Mouse (Mus musculus): Measurements from ENCODE around the gene Gm10309. TPM values are rescaled to one million over a fixed set of nuclear protein-coding genes. Genes with fewer than 3 reads are reported as not detected.
A peak's percentile ranks its signal among the peaks of the same experiment; 100 is the strongest.

Gene Gm10309
- polyA plus RNA-seq, 1 experiment from 2014 or later, result 0.11 TPM

GRCm38 (mm10) chr17:86503208-86503897 lies 1.7 kb downstream of the Gm10309 start:
- H3K4me2 ChIP-seq, result no peak overlapping the region
- WGBS, result 82% methylated on average over 9 of the region's 9 CpGs
- no peaks in the 10 kb centered on the region for H3K36me3 ChIP-seq (ENCODE audit: control insufficient read depth, insufficient read depth, low read length)
- H3K4me1 ChIP-seq (replicated peaks; ENCODE audit: control insufficient read depth, insufficient read depth, low read length), result no peaks in the 10 kb centered on the region
- H3K27me3 ChIP-seq (replicated peaks; ENCODE audit: control insufficient read depth, insufficient read depth, low read length), result no peaks in the 10 kb centered on the region
- H3K9me3 ChIP-seq (ENCODE audit: control insufficient read depth, low read length), result no peaks in the 10 kb centered on the region
- no peak for DNase-seq (ENCODE audit: low spot score)
- H3K27ac ChIP-seq (ENCODE audit: low read depth, low read length), result no peak overlapping the region
- no peak overlapping the region for H3K9ac ChIP-seq (ENCODE audit: low read depth, low read length)
- ATAC-seq (replicated peaks; ENCODE audit: low FRiP score), result no peak
- H3K4me3 ChIP-seq (ENCODE audit: low read depth, low read length), result no peak overlapping the region

GRCm38 (mm10) chr17:86501393-86501792 lies 3.6 kb downstream of the Gm10309 start:
- Histone ChIP-seq H3K27ac (ENCODE audit: low read depth, low read length) (no peak overlapping the region), H3K4me1 (replicated peaks; ENCODE audit: control insufficient read depth, insufficient read depth, low read length) (no peaks in the 10 kb centered on the region), H3K4me3 (ENCODE audit: low read depth, low read length) (no peak overlapping the region), H3K9me3 (ENCODE audit: control insufficient read depth, low read length) (no peaks in the 10 kb centered on the region), H3K27me3 (replicated peaks; ENCODE audit: control insufficient read depth, insufficient read depth, low read length) (no peaks in the 10 kb centered on the region), H3K9ac (ENCODE audit: low read depth, low read length) (no peak overlapping the region), H3K36me3 (ENCODE audit: control insufficient read depth, insufficient read depth, low read length) (no peaks in the 10 kb centered on the region), H3K4me2 (no peak overlapping the region)
- ATAC-seq (replicated peaks; ENCODE audit: low FRiP score) (no peak), DNase-seq (ENCODE audit: low spot score) (no peak)
- WGBS, result 82% methylated on average over 4 of the region's 4 CpGs

GRCm38 (mm10) chr17:86499359-86500045 lies 5.5 kb downstream of the Gm10309 start:
- ATAC-seq (replicated peaks; ENCODE audit: low FRiP score) (no peak), DNase-seq (ENCODE audit: low spot score) (no peak)
- 68% methylated on average over 15 of the region's 15 CpGs for WGBS

GRCm38 (mm10) chr17:86497302-86497701 lies 7.7 kb downstream of the Gm10309 start:
- WGBS, result 83% methylated on average over 4 of the region's 4 CpGs
- Histone ChIP-seq H3K9me3 (ENCODE audit: control insufficient read depth, low read length) (no peaks in the 10 kb centered on the region), H3K9ac (ENCODE audit: low read depth, low read length) (no peak overlapping the region), H3K4me2 (no peak overlapping the region), H3K4me3 (ENCODE audit: low read depth, low read length) (no peak overlapping the region), H3K27ac (ENCODE audit: low read depth, low read length) (no peak overlapping the region), H3K4me1 (replicated peaks; ENCODE audit: control insufficient read depth, insufficient read depth, low read length) (peaks cover 18% of the 10 kb centered on the region), H3K36me3 (ENCODE audit: control insufficient read depth, insufficient read depth, low read length) (no peaks in the 10 kb centered on the region), H3K27me3 (replicated peaks; ENCODE audit: control insufficient read depth, insufficient read depth, low read length) (no peaks in the 10 kb centered on the region)
- DNase-seq (ENCODE audit: low spot score) (no peak), ATAC-seq (replicated peaks; ENCODE audit: low FRiP score) (no peak)

More at GRCm38 (mm10) chr17:86499359-86500045, 5.5 kb downstream of the Gm10309 start:
- no peak overlapping the region for H3K4me2 ChIP-seq
- no peak overlapping the region for H3K4me3 ChIP-seq (ENCODE audit: low read depth, low read length)
- no peaks in the 10 kb centered on the region for H3K27me3 ChIP-seq (replicated peaks; ENCODE audit: control insufficient read depth, insufficient read depth, low read length)
- H3K9ac ChIP-seq (ENCODE audit: low read depth, low read length), result no peak overlapping the region
- no peaks in the 10 kb centered on the region for H3K9me3 ChIP-seq (ENCODE audit: control insufficient read depth, low read length)
- peaks cover under 1% of the 10 kb centered on the region for H3K4me1 ChIP-seq (replicated peaks; ENCODE audit: control insufficient read depth, insufficient read depth, low read length)
- H3K36me3 ChIP-seq (ENCODE audit: control insufficient read depth, insufficient read depth, low read length), result no peaks in the 10 kb centered on the region
- no peak overlapping the region for H3K27ac ChIP-seq (ENCODE audit: low read depth, low read length)

- ATAC-seq (replicated peaks; ENCODE audit: low FRiP score) (no peak), DNase-seq (ENCODE audit: low spot score) (no peak)
- Histone ChIP-seq H3K4me3 (ENCODE audit: low read depth, low read length) (no peak overlapping the region), H3K9ac (ENCODE audit: low read depth, low read length) (no peak overlapping the region), H3K27ac (ENCODE audit: low read depth, low read length) (no peak overlapping the region), H3K4me1 (replicated peaks; ENCODE audit: control insufficient read depth, insufficient read depth, low read length) (peaks cover 18% of the 10 kb centered on the region), H3K9me3 (ENCODE audit: control insufficient read depth, low read length) (no peaks in the 10 kb centered on the region), H3K36me3 (ENCODE audit: control insufficient read depth, insufficient read depth, low read length) (no peaks in the 10 kb centered on the region), H3K27me3 (replicated peaks; ENCODE audit: control insufficient read depth, insufficient read depth, low read length) (no peaks in the 10 kb centered on the region), H3K4me2 (no peak overlapping the region)
- WGBS, result 85% methylated on average over 9 of the region's 9 CpGs
Measured at GRCm38 (mm10) chr17:86496123-86496771, 8.8 kb downstream of the Gm10309 start.

GRCm38 (mm10) chr17:86494895-86495294 lies 10.1 kb downstream of the Gm10309 start:
- WGBS, result 33% methylated on average over 6 of the region's 6 CpGs
- Histone ChIP-seq H3K27ac (ENCODE audit: low read depth, low read length) (peak overlapping the region; percentile 50; the same call in 1 of the 2 replicates), H3K36me3 (ENCODE audit: control insufficient read depth, insufficient read depth, low read length) (no peaks in the 10 kb centered on the region), H3K4me1 (replicated peaks; ENCODE audit: control insufficient read depth, insufficient read depth, low read length) (peaks cover 18% of the 10 kb centered on the region), H3K27me3 (replicated peaks; ENCODE audit: control insufficient read depth, insufficient read depth, low read length) (no peaks in the 10 kb centered on the region), H3K4me3 (ENCODE audit: low read depth, low read length) (no peak overlapping the region), H3K4me2 (no peak overlapping the region), H3K9ac (ENCODE audit: low read depth, low read length) (no peak overlapping the region), H3K9me3 (ENCODE audit: control insufficient read depth, low read length) (no peaks in the 10 kb centered on the region)
- ATAC-seq (replicated peaks; ENCODE audit: low FRiP score), result no peak; the same call in 1 of the 2 replicates
- no peak for DNase-seq (ENCODE audit: low spot score)

- DNase-seq (ENCODE audit: low spot score) (no peak), ATAC-seq (replicated peaks; ENCODE audit: low FRiP score) (peak; percentile 54)
- no peaks in the 10 kb centered on the region for H3K36me3 ChIP-seq (ENCODE audit: control insufficient read depth, insufficient read depth, low read length)
- H3K4me1 ChIP-seq (replicated peaks; ENCODE audit: control insufficient read depth, insufficient read depth, low read length), result peaks cover 18% of the 10 kb centered on the region
- H3K9me3 ChIP-seq (ENCODE audit: control insufficient read depth, low read length), result no peaks in the 10 kb centered on the region
- no peak overlapping the region for H3K4me2 ChIP-seq
- no peaks in the 10 kb centered on the region for H3K27me3 ChIP-seq (replicated peaks; ENCODE audit: control insufficient read depth, insufficient read depth, low read length)
- 51% methylated on average over 6 of the region's 6 CpGs for WGBS
- no peak overlapping the region for H3K4me3 ChIP-seq (ENCODE audit: low read depth, low read length)
- peak overlapping the region; percentile 50; the same call in 1 of the 2 replicates for H3K27ac ChIP-seq (ENCODE audit: low read depth, low read length)
- no peak overlapping the region for H3K9ac ChIP-seq (ENCODE audit: low read depth, low read length)
Measured at GRCm38 (mm10) chr17:86494494-86494893, 10.5 kb downstream of the Gm10309 start.

GRCm38 (mm10) chr17:86493891-86494420 lies 11.1 kb downstream of the Gm10309 start:
- ATAC-seq (replicated peaks; ENCODE audit: low FRiP score) (no peak), DNase-seq (ENCODE audit: low spot score) (no peak)
- WGBS, result 72% methylated on average over 8 of the region's 8 CpGs
- H3K27me3 ChIP-seq (replicated peaks; ENCODE audit: control insufficient read depth, insufficient read depth, low read length), result no peaks in the 10 kb centered on the region
- no peak overlapping the region for H3K4me3 ChIP-seq (ENCODE audit: low read depth, low read length)
- H3K9ac ChIP-seq (ENCODE audit: low read depth, low read length), result no peak overlapping the region
- peaks cover 18% of the 10 kb centered on the region for H3K4me1 ChIP-seq (replicated peaks; ENCODE audit: control insufficient read depth, insufficient read depth, low read length)
- no peak overlapping the region for H3K4me2 ChIP-seq
- H3K9me3 ChIP-seq (ENCODE audit: control insufficient read depth, low read length), result no peaks in the 10 kb centered on the region
- H3K27ac ChIP-seq (ENCODE audit: low read depth, low read length), result no peak overlapping the region
- no peaks in the 10 kb centered on the region for H3K36me3 ChIP-seq (ENCODE audit: control insufficient read depth, insufficient read depth, low read length)
